Mouse (Mus musculus) megakaryocyte-erythroid progenitor cell, adult 5-6 weeks (primary cell): ENCODE results near the gene Gm12216. TPM values are rescaled to one million over a fixed set of nuclear protein-coding genes. Genes with fewer than 3 reads are reported as not detected.
A peak's percentile ranks its signal among the peaks of the same experiment; 100 is the strongest.
"Not testable (repeated sequence)": the region's sequence is repeated elsewhere in the genome, so short reads cannot be mapped to it uniquely, and the experiment has no call there.

Source experiments
- ATAC-seq: replicated peaks from 2 replicates; pipeline ENCODE4 v1.8.0; 2016; ENCODE audit warnings: mild to moderate bottlenecking, inconsistent platforms; ENCODE audit not compliant: severe bottlenecking, poor library complexity, low FRiP score, low TSS enrichment
- total RNA-seq, 2 experiments: library from RNA; stranded (forward) in 1 of 2; stranded (reverse) in 1 of 2; fragments of 200-1000, 215-1000 nt in 1 of 2; fragments of >200 nt in 1 of 2; fragmentation: Nextera tagmentation in 1 of 2; gene quantifications; 2 replicates each; pipeline ENCODE4 v1.2.3; 2014 to 2017

The Gm12216 gene
- total RNA-seq, 2 experiments from 2014 or later: 12.6 TPM; not detected in 1

- ATAC-seq: no peak
These were observed 17.4 kb upstream of the Gm12216 start for GRCm38 (mm10) chr11:53876488-53876887.

- ATAC-seq: peak; percentile 80
These were observed 15.7 kb upstream of the Gm12216 start for GRCm38 (mm10) chr11:53874706-53875105.

GRCm38 (mm10) chr11:53873909-53874704 lies 15.1 kb upstream of the Gm12216 start:
- ATAC-seq: 0 out of 2 replicates have a peak, but pooled peaks have one; percentile 48

- ATAC-seq: no peak
These were observed 12.9 kb upstream of the Gm12216 start for GRCm38 (mm10) chr11:53871786-53872507.

GRCm38 (mm10) chr11:53869172-53869571 lies 10.1 kb upstream of the Gm12216 start:
- ATAC-seq: no peak

GRCm38 (mm10) chr11:53868323-53868722 lies 9.3 kb upstream of the Gm12216 start:
- 0 out of 2 replicates have a peak, but pooled peaks have one; percentile 43 for ATAC-seq

GRCm38 (mm10) chr11:53864724-53865310 lies 5.8 kb upstream of the Gm12216 start:
- ATAC-seq: not testable (repeated sequence)

- ATAC-seq: not testable (repeated sequence)
These were observed 1.9 kb upstream of the Gm12216 start for GRCm38 (mm10) chr11:53860944-53861343.

- 0 out of 2 replicates have a peak, but pooled peaks have one; percentile 18 for ATAC-seq
These were observed 847 bp downstream of the Gm12216 start for GRCm38 (mm10) chr11:53858058-53858760.

GRCm38 (mm10) chr11:53853665-53854064 lies 5.4 kb downstream of the Gm12216 start:
- no peak for ATAC-seq

GRCm38 (mm10) chr11:53851795-53852194 lies 7.3 kb downstream of the Gm12216 start:
- ATAC-seq: peak; percentile 79

GRCm38 (mm10) chr11:53849588-53850320 lies 9.3 kb downstream of the Gm12216 start:
- peak; percentile 87 for ATAC-seq

GRCm38 (mm10) chr11:53845680-53846079 lies 13.4 kb downstream of the Gm12216 start:
- ATAC-seq: no peak

GRCm38 (mm10) chr11:53843106-53843505 lies 15.9 kb downstream of the Gm12216 start:
- ATAC-seq: no peak

- ATAC-seq: no peak
These were observed 16.9 kb downstream of the Gm12216 start for GRCm38 (mm10) chr11:53842161-53842581.

- no peak for ATAC-seq
These were observed 17.5 kb downstream of the Gm12216 start for GRCm38 (mm10) chr11:53841514-53841913.

- ATAC-seq: peak; percentile 72
These were observed 19.1 kb downstream of the Gm12216 start for GRCm38 (mm10) chr11:53839663-53840642.

- no peak for ATAC-seq
These were observed 19.9 kb downstream of the Gm12216 start for GRCm38 (mm10) chr11:53839147-53839546.
